Mouse (Mus musculus) ES-E14 (cell line): ENCODE measurements at regions not wholly inside any gene's neighbourhood (a gene's known extent, or its start where the extent isn't known, plus 50 kb on each side); places are given as distances from the start of the nearest gene placed in this dataset.

Experiments used
- DNase-seq: peaks from one replicate; pipeline ENCODE4 v3.0.0-alpha.2; 2013; ENCODE audit warnings: low read depth, low spot score
- H3K27ac ChIP-seq: 2 replicates; pipeline ENCODE4 v1.5.1; 2012; ENCODE audit warnings: low read depth, mild to moderate bottlenecking, low read length, moderate library complexity, mixed read lengths; ENCODE audit not compliant: poor library complexity, insufficient read depth, severe bottlenecking
- H3K36me3 ChIP-seq: 2 replicates; pipeline ENCODE4 v1.6.1; 2012; ENCODE audit warnings: mild to moderate bottlenecking, low read length, moderate library complexity, mixed read lengths; ENCODE audit not compliant: control insufficient read depth, poor library complexity, insufficient read depth, severe bottlenecking
- H3K4me1 ChIP-seq, 2 experiments: fragments of 150-350 bp in 1 of 2; sonication (generic) in 1 of 2; 2 replicates each; pipeline ENCODE4 v1.6.1; 2012; ENCODE audit warnings: low read length in 2 of 2, mild to moderate bottlenecking in 1 of 2, mixed read lengths in 1 of 2; ENCODE audit not compliant: control insufficient read depth in 2 of 2, insufficient read depth in 2 of 2, poor library complexity in 1 of 2
- H3K4me3 ChIP-seq, 2 experiments: fragments of 150-350 bp in 1 of 2; sonication (generic) in 1 of 2; 2 replicates each; pipeline ENCODE4 v1.5.1; 2012; ENCODE audit warnings: low read length in 2 of 2, low read depth in 1 of 2, mild to moderate bottlenecking in 1 of 2, mixed read lengths in 1 of 2; ENCODE audit not compliant: insufficient read depth in 1 of 2, poor library complexity in 1 of 2, severe bottlenecking in 1 of 2
- H3K9ac ChIP-seq: 2 replicates; pipeline ENCODE4 v1.6.1; 2012; ENCODE audit warnings: low read depth, mild to moderate bottlenecking, low read length, mixed read lengths; ENCODE audit not compliant: poor library complexity, insufficient read depth, severe bottlenecking
- H3K9me3 ChIP-seq: fragments of 150-350 bp; sonication (generic); 2 replicates; pipeline ENCODE4 v1.6.1; 2012; ENCODE audit warnings: low read depth, mild to moderate bottlenecking, low read length; ENCODE audit not compliant: control insufficient read depth, insufficient read depth
- CHD2 ChIP-seq: IDR thresholded peaks from 2 replicates; pipeline ENCODE4 v1.6.1; 2014; ENCODE audit warnings: mild to moderate bottlenecking, low read depth, low read length, inconsistent platforms
- HCFC1 ChIP-seq: IDR thresholded peaks from 2 replicates; pipeline ENCODE4 v1.6.1; 2012; ENCODE audit warnings: low read length, inconsistent platforms, borderline replicate concordance; ENCODE audit not compliant: insufficient read depth
- MAFK ChIP-seq: IDR thresholded peaks from 2 replicates; pipeline ENCODE4 v1.6.1; 2014; ENCODE audit warnings: mild to moderate bottlenecking, low read depth, low read length, inconsistent platforms; ENCODE audit not compliant: insufficient read depth
- ZC3H11A ChIP-seq: IDR thresholded peaks from 2 replicates; pipeline ENCODE4 v1.6.1; 2012; ENCODE audit warnings: low read depth, mild to moderate bottlenecking, inconsistent platforms, low read length, borderline replicate concordance
- ZNF384 ChIP-seq: IDR thresholded peaks from 2 replicates; pipeline ENCODE4 v1.6.1; 2012; ENCODE audit warnings: low read depth, low read length, inconsistent platforms
- in situ Hi-C, 2 experiments: fragments of 600-800 bp; cut with MboI; formaldehyde crosslinking; loops; one replicate each; pipeline ENCODE4 v1.15.1; 2025; ENCODE audit warnings: low sequenced_read_pairs in 2 of 2, inconsistent platforms in 1 of 2; ENCODE audit not compliant: unreplicated experiment in 2 of 2

- no peak overlapping the region for H3K4me3 ChIP-seq
- no peaks in the 10 kb centered on the region; a peak in 1 of 4 replicates for H3K4me1 ChIP-seq
- 0 out of 2 replicates have a peak overlapping the region, but pooled peaks have one; percentile 6 for H3K9ac ChIP-seq
- TF ChIP-seq HCFC1: no peak
- no peak for TF ChIP-seq ZC3H11A
- TF ChIP-seq MAFK: no peak
- no peak for TF ChIP-seq CHD2
- no peak for TF ChIP-seq ZNF384
- in situ Hi-C loops: no loop called here
- DNase-seq: no peak
- no peaks in the 10 kb centered on the region for H3K9me3 ChIP-seq
- no peak overlapping the region for H3K27ac ChIP-seq
- no peaks in the 10 kb centered on the region for H3K36me3 ChIP-seq
Observed at GRCm38 (mm10) chr5:119953811-119954566, 121.5 kb downstream of the Tbx5 start.

- no peak overlapping the region for H3K9ac ChIP-seq
- H3K36me3 ChIP-seq: no peaks in the 10 kb centered on the region
- H3K27ac ChIP-seq: no peak overlapping the region
- no peak for DNase-seq
- no peak overlapping the region; a peak in 1 of 4 replicates for H3K4me3 ChIP-seq
- no peaks in the 10 kb centered on the region; a peak in 1 of 4 replicates for H3K4me1 ChIP-seq
- no peaks in the 10 kb centered on the region for H3K9me3 ChIP-seq
- in situ Hi-C loops: no loop called here
- TF ChIP-seq MAFK (no peak), HCFC1 (no peak), ZNF384 (no peak), ZC3H11A (no peak), CHD2 (no peak)
Observed at GRCm38 (mm10) chr5:119958942-119959341, 126.5 kb downstream of the Tbx5 start.

- H3K4me1 ChIP-seq: no peaks in the 10 kb centered on the region
- no peak overlapping the region for H3K9ac ChIP-seq
- H3K9me3 ChIP-seq: no peaks in the 10 kb centered on the region
- DNase-seq: no peak
- H3K27ac ChIP-seq: no peak overlapping the region
- no peak overlapping the region for H3K4me3 ChIP-seq
- in situ Hi-C loops: no loop called here
- H3K36me3 ChIP-seq: no peaks in the 10 kb centered on the region
- no peak for TF ChIP-seq MAFK
- no peak for TF ChIP-seq ZC3H11A
- no peak for TF ChIP-seq ZNF384
- no peak for TF ChIP-seq HCFC1
- TF ChIP-seq CHD2: no peak
Observed at GRCm38 (mm10) chr5:119964751-119965150, 132.3 kb downstream of the Tbx5 start.

GRCm38 (mm10) chr5:119971286-119971685 is 138.8 kb downstream of the Tbx5 start:
- no peaks in the 10 kb centered on the region for H3K9me3 ChIP-seq
- no peaks in the 10 kb centered on the region for H3K4me1 ChIP-seq
- in situ Hi-C loops: no loop called here
- H3K36me3 ChIP-seq: no peaks in the 10 kb centered on the region
- H3K27ac ChIP-seq: no peak overlapping the region
- no peak for DNase-seq
- no peak overlapping the region for H3K4me3 ChIP-seq
- TF ChIP-seq CHD2 (no peak), MAFK (no peak), HCFC1 (no peak), ZC3H11A (no peak), ZNF384 (no peak)
- H3K9ac ChIP-seq: no peak overlapping the region
